Mouse (Mus musculus) C2C12 (cell line): ENCODE data around the gene Immp2l.

ENCODE experiments used
- CTCF ChIP-seq: IDR thresholded peaks from one replicate; pipeline ENCODE4 v1.5.1; 2011; ENCODE audit not compliant: control insufficient read depth, insufficient read depth, insufficient read length
- FOSL1 ChIP-seq: IDR thresholded peaks from one replicate; pipeline ENCODE4 v1.8.0; 2011; ENCODE audit warnings: mild to moderate bottlenecking, low read length; ENCODE audit not compliant: poor library complexity, insufficient read depth, severe bottlenecking
- MAX ChIP-seq: IDR thresholded peaks from one replicate; pipeline ENCODE4 v1.6.1; 2011; ENCODE audit warnings: mild to moderate bottlenecking, control low read depth
- MYOG ChIP-seq: IDR thresholded peaks from one replicate; pipeline ENCODE4 v1.6.1; 2011; ENCODE audit not compliant: control insufficient read depth, insufficient read length; ENCODE audit errors: extremely low read depth
- USF1 ChIP-seq: IDR thresholded peaks from one replicate; pipeline ENCODE4 v1.6.1; 2011; ENCODE audit warnings: low read depth, mild to moderate bottlenecking, control low read depth, moderate library complexity

DNA sequence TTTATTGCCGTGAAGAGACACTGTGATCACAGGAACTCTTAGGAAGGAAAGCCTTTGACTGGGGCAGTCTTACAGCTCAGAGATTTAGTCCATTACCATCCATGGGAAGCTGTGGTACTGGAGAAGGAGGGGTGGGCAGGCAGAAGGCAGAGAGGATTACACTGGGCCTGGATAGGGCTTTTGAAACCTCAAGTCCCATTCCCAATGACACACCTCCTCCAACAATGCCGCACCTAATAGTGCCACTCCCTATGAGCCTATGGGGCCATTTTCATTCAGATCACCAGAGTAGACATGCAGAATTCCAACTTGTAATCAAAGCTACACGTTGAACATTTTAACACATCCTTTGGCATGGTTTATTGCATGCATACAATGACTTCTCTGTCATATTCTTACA lies 29.0 kb downstream of the Immp2l start:
- TF ChIP-seq CTCF (no peak), USF1 (no peak), FOSL1 (no peak), MAX (no peak), MYOG (no peak)
